Mouse (Mus musculus) heart, embryonic 11.5 days (tissue): Measurements from ENCODE around the gene Sclt1. TPM values are rescaled to one million over a fixed set of nuclear protein-coding genes. Genes with fewer than 3 reads are reported as not detected.

Experiments used
- ATAC-seq: fragments of 200-750 bp; cut with Nextera tagmentation; replicated peaks from 2 replicates; pipeline ENCODE4 v1.8.0; 2017; ENCODE audit warnings: moderate library complexity; ENCODE audit not compliant: insufficient number of reproducible peaks, low FRiP score, low TSS enrichment
- H3K27ac ChIP-seq: fragments of 300-500 bp; sonication (generic); 2 replicates; pipeline ENCODE4 v1.5.1; 2014; ENCODE audit warnings: mild to moderate bottlenecking, low read depth, low read length
- H3K27me3 ChIP-seq: fragments of 300-500 bp; sonication (generic); 2 replicates; pipeline ENCODE4 v1.6.1; 2014; ENCODE audit warnings: mild to moderate bottlenecking, low read length, mixed read lengths; ENCODE audit not compliant: control insufficient read depth, insufficient read depth
- H3K36me3 ChIP-seq: fragments of 300-500 bp; sonication (generic); 2 replicates; pipeline ENCODE4 v1.6.1; 2014; ENCODE audit warnings: mild to moderate bottlenecking, low read length, moderate library complexity, mixed read lengths; ENCODE audit not compliant: control insufficient read depth, insufficient read depth
- H3K4me1 ChIP-seq: fragments of 300-500 bp; sonication (generic); 2 replicates; pipeline ENCODE4 v1.6.1; 2014; ENCODE audit warnings: low read length; ENCODE audit not compliant: control insufficient read depth, insufficient read depth
- H3K4me2 ChIP-seq: fragments of 300-500 bp; sonication (generic); 2 replicates; pipeline ENCODE4 v1.6.1; 2014; ENCODE audit warnings: mild to moderate bottlenecking, moderate library complexity
- H3K4me3 ChIP-seq: fragments of 300-500 bp; sonication (generic); 2 replicates; pipeline ENCODE4 v1.5.1; 2014; ENCODE audit warnings: low read depth, low read length
- H3K9ac ChIP-seq: fragments of 300-500 bp; sonication (generic); 2 replicates; pipeline ENCODE4 v1.6.1; 2014; ENCODE audit warnings: mild to moderate bottlenecking, low read depth, low read length, moderate library complexity
- H3K9me3 ChIP-seq: fragments of 300-500 bp; sonication (generic); replicated peaks from 2 replicates; pipeline ENCODE4 v1.6.1; 2016; ENCODE audit warnings: low read length; ENCODE audit not compliant: control insufficient read depth
- WGBS: fragments of 180-500 bp; shearing (Covaris S2); extraction: QIAGEN DNeasy Blood & Tissue Kit; methylation state at CpG from one replicate; pipeline ENCODE4 v1.1.7; 2014; ENCODE audit not compliant: insufficient replicate concordance; 5-methylcytosine and 5-hydroxymethylcytosine counted together
- polyA plus RNA-seq: library from polyadenylated mRNA; unstranded; fragments of >200 nt; fragmentation: Nextera tagmentation; extraction: Ambion mirVana; gene quantifications from 2 replicates; pipeline ENCODE4 v1.2.1, GENCODE M21; 2014

Gene Sclt1
- polyA plus RNA-seq, 1 experiment from 2014 or later = 12.1 TPM

DNA sequence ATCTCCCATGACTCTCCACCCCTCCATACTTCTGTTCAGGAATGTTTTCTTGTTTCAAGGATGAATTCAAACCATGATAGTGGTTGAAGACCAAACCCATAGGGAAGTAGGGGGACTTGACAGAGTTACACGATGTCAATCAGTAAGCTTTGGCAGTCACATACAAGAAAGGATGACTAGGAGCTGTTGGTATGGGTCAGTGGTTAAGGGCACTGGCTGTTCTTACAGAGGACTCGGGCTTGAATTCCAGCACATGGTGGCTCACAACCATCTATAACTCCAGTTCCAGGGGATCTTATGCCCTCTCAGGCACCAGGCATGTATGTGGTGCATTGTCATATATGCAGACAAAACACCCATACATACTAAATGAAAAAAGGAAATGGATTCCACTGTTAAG is 165.1 kb downstream of the Sclt1 start:
- Histone ChIP-seq H3K4me3 (no peak overlapping the region), H3K27ac (no peak overlapping the region), H3K4me1 (peaks cover 61% of the 10 kb centered on the region), H3K9me3 (no peaks in the 10 kb centered on the region), H3K9ac (no peak overlapping the region), H3K4me2 (no peak overlapping the region), H3K27me3 (no peaks in the 10 kb centered on the region), H3K36me3 (no peaks in the 10 kb centered on the region)
- ATAC-seq = no peak
- 85% methylated on average over 2 of the region's 2 CpGs for WGBS

Other genes starting within 250 kb of the Sclt1 start
- 12.0 and 13.8 TPM in 2 replicates for gene Jade1, start 186.8 kb downstream of the Sclt1 start, polyA plus RNA-seq
- 15.7 and 19.1 TPM in 2 replicates for gene D3Ertd751e, start 97 bp upstream of the Sclt1 start, polyA plus RNA-seq